Mouse (Mus musculus): ENCODE measurements around the gene Mta2.

The Mta2 gene

GRCm38 (mm10) chr19:8929224-8930088, 12.2 kb upstream of the Mta2 start, which contains the start of the genes Rom1 and Eml3:
Gene Rom1 (minus strand): TSS chr19:8929356.
Gene Eml3 (plus strand): TSS chr19:8929552.
- peak; percentile 93 for DNase-seq

GRCm38 (mm10) chr19:8930117-8930516, 11.6 kb upstream of the Mta2 start:
- DNase-seq = no peak

GRCm38 (mm10) chr19:8930771-8931170, 10.9 kb upstream of the Mta2 start:
- no peak for DNase-seq

- no peak for DNase-seq
Observed at GRCm38 (mm10) chr19:8936736-8937135, 4.9 kb upstream of the Mta2 start.

GRCm38 (mm10) chr19:8940526-8941133, 1.0 kb upstream of the Mta2 start:
- DNase-seq = no peak

GRCm38 (mm10) chr19:8941136-8941514, 550 bp upstream of the Mta2 start:
- no peak for DNase-seq

GRCm38 (mm10) chr19:8942276-8942964, 745 bp downstream of the Mta2 start:
- no peak for DNase-seq

- no peak for DNase-seq
Observed at GRCm38 (mm10) chr19:8943047-8943446, 1.4 kb downstream of the Mta2 start.

- no peak for DNase-seq
Observed at GRCm38 (mm10) chr19:8944062-8944461, 2.4 kb downstream of the Mta2 start.

- DNase-seq = peak; percentile 72
Observed at GRCm38 (mm10) chr19:8944750-8945149, 3.1 kb downstream of the Mta2 start.

- no peak for DNase-seq
Observed at GRCm38 (mm10) chr19:8945251-8945650, 3.6 kb downstream of the Mta2 start.

GRCm38 (mm10) chr19:8946929-8947328, 5.3 kb downstream of the Mta2 start:
- no peak for DNase-seq

GRCm38 (mm10) chr19:8950190-8950589, 8.5 kb downstream of the Mta2 start:
- no peak for DNase-seq

GRCm38 (mm10) chr19:8952241-8952640, 10.6 kb downstream of the Mta2 start:
- DNase-seq = no peak

- peak; percentile 90 for DNase-seq
Observed at GRCm38 (mm10) chr19:8953135-8954039, 11.7 kb downstream of the Mta2 start, which contains the start of gene Tut1. Gene Tut1 (plus strand): TSS chr19:8953847.

GRCm38 (mm10) chr19:8954171-8954570, 12.5 kb downstream of the Mta2 start:
- no peak for DNase-seq

GRCm38 (mm10) chr19:8962256-8962655, 20.6 kb downstream of the Mta2 start:
- no peak for DNase-seq

- DNase-seq = no peak
Observed at GRCm38 (mm10) chr19:8965075-8965474, 23.4 kb downstream of the Mta2 start.

GRCm38 (mm10) chr19:8965771-8966170, 24.1 kb downstream of the Mta2 start:
- peak; percentile 27 for DNase-seq

- no peak for DNase-seq
Observed at GRCm38 (mm10) chr19:8966198-8966589, 24.5 kb downstream of the Mta2 start.

GRCm38 (mm10) chr19:8966590-8967372, 25.1 kb downstream of the Mta2 start, which contains the start of gene Eef1g:
Gene Eef1g (plus strand): TSS chr19:8967041.
- peak; percentile 99 for DNase-seq

- DNase-seq = no peak
Observed at GRCm38 (mm10) chr19:8967373-8967743, 25.7 kb downstream of the Mta2 start.
